Mouse (Mus musculus): ENCODE results near the gene Lsm2. TPM values are rescaled to one million over a fixed set of nuclear protein-coding genes. Genes with fewer than 3 reads are reported as not detected.
A peak's percentile ranks its signal among the peaks of the same experiment; 100 is the strongest.

The Lsm2 gene
- polyA plus RNA-seq, 1 experiment from 2014 or later: 110 TPM

DNA sequence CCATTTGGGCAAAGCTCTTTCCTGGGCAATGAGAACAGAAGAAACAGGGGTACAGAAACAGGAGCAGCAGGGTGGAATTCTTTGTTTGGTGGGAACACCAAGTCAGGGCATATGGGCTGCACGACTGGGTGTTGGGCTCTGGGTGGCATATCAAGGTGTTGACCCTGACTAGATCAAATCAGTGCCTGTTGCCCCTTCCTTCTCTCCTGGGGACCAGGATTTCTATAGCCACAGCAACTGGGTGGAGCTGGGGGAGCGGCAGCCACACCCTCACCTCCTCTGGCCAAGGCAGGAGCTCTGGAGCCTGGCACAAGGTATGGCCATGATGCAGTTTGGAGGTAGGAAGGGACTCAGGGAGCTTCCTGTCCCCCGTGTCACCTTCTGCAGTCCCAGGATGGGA lies 36.5 kb downstream of the Lsm2 start:
- ATAC-seq (ENCODE audit: low FRiP score, low TSS enrichment): no peak
- no peak overlapping the region for H3K9ac ChIP-seq (replicated peaks; ENCODE audit: low read length)
- no peak overlapping the region for H3K4me3 ChIP-seq (replicated peaks; ENCODE audit: low read depth, low read length)

DNA sequence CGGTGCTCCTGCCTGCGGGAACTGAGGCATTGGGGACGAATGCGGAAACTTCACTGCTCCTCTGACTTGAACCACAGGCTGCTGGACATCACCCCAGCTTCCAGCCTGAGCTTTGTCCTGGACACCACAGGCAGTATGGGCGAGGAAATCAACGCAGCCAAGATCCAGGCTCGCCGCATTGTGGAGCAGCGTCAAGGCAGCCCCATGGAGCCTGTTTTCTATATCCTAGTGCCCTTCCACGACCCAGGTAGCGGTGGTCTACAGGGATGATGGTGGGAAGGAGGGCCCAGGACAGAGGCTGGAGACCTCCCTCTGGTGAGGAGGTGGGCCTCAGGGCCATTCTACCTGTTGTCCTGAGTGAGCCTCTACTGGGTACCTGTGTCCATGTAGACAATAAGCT lies 38.2 kb downstream of the Lsm2 start:
- no peak overlapping the region for H3K4me2 ChIP-seq (ENCODE audit: low read length)
- H3K27ac ChIP-seq (replicated peaks; ENCODE audit: low read depth, low read length): no peak overlapping the region
- peaks cover 3% of the 10 kb centered on the region; the same call in 1 of the 2 replicates for H3K4me1 ChIP-seq (ENCODE audit: control insufficient read depth, insufficient read depth, low read length)
- H3K27me3 ChIP-seq (ENCODE audit: control insufficient read depth, insufficient read depth, low read length): no peaks in the 10 kb centered on the region
- WGBS: 72% methylated on average over 11 of the region's 11 CpGs
- peaks cover 21% of the 10 kb centered on the region for H3K36me3 ChIP-seq (ENCODE audit: control insufficient read depth, insufficient read depth, low read length)
- ATAC-seq (ENCODE audit: low FRiP score, low TSS enrichment) (no peak), DNase-seq (no peak)
- H3K9me3 ChIP-seq (ENCODE audit: control insufficient read depth, low read length): no peaks in the 10 kb centered on the region
- H3K4me3 ChIP-seq (replicated peaks; ENCODE audit: low read depth, low read length): no peak overlapping the region
- H3K9ac ChIP-seq (replicated peaks; ENCODE audit: low read length): no peak overlapping the region

More for the DNA sequence above, 36.5 kb downstream of the Lsm2 start:
- Histone ChIP-seq H3K4me1 (ENCODE audit: control insufficient read depth, insufficient read depth, low read length) (peaks cover 3% of the 10 kb centered on the region; the same call in 1 of the 2 replicates), H3K4me2 (ENCODE audit: low read length) (no peak overlapping the region), H3K27me3 (ENCODE audit: control insufficient read depth, insufficient read depth, low read length) (no peaks in the 10 kb centered on the region), H3K27ac (replicated peaks; ENCODE audit: low read depth, low read length) (no peak overlapping the region), H3K36me3 (ENCODE audit: control insufficient read depth, insufficient read depth, low read length) (peaks cover 38% of the 10 kb centered on the region), H3K9me3 (ENCODE audit: control insufficient read depth, low read length) (no peaks in the 10 kb centered on the region)
- no peak for DNase-seq
- WGBS: 70% methylated on average over 3 of the region's 3 CpGs

DNA sequence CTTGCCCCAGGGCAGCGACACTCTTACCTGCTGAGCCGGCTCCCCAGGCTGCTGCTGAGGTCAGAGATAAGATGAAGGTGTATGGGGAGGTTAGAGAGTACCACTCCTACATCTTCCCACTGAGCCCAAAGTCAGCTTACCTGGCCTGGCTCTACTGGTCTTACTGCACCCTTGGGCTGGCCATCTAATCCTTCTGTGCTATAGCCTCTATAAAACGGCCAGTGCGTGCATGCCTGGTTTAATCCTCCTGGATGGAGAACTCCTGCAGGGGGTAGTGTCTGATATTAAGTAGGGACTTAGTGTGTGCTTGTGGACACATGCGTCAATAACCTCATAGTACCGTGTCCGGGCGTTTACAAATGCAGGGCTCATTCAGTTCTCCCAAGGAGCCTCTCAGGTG lies 38.9 kb downstream of the Lsm2 start:
- no peak overlapping the region for H3K9ac ChIP-seq (replicated peaks; ENCODE audit: low read length)
- no peak for DNase-seq

DNA sequence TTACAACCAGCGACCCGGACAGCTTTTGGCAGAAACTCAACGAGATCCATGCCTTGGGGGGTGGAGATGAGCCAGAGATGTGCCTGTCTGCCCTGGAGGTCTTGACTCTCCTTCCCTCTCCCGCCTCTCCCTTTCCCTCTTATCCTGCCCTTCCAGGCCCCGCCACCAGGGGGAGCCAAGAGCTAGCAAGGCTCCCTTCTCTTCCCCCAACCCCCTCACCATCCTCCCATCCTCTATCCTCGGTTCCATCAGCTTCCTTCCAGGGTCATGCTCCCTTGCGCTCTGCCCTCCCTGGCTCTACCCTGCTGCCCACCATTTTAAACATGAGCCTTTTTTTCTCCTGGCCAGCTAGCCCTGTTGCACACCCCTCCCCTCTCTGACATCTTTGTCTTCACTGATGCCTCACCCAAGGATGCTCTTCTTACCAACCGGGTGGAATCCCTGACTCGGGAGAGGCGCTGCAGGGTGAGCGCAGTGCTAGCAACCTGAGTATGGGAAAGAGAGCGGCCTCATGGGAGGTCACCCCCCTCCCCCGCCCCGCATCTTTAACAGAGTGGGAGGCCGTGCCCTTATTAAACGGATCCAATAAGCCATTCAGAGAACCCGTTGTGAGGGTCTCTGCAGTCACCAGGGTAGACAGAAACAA lies 39.6 kb downstream of the Lsm2 start:
- peak overlapping the region; percentile 13 for H3K4me2 ChIP-seq (ENCODE audit: low read length)
- H3K9ac ChIP-seq (replicated peaks; ENCODE audit: low read length): no peak overlapping the region
- H3K36me3 ChIP-seq (ENCODE audit: control insufficient read depth, insufficient read depth, low read length): peaks cover 7% of the 10 kb centered on the region; the same call in 1 of the 2 replicates
- no peak overlapping the region for H3K4me3 ChIP-seq (replicated peaks; ENCODE audit: low read depth, low read length)
- ATAC-seq (ENCODE audit: low FRiP score, low TSS enrichment) (peak; percentile 44; the same call in 1 of the 2 replicates), DNase-seq (peak; percentile 85)
- no peaks in the 10 kb centered on the region for H3K27me3 ChIP-seq (ENCODE audit: control insufficient read depth, insufficient read depth, low read length)
- WGBS: 3% methylated on average over 17 of the region's 17 CpGs
- peaks cover 3% of the 10 kb centered on the region; the same call in 1 of the 2 replicates for H3K4me1 ChIP-seq (ENCODE audit: control insufficient read depth, insufficient read depth, low read length)
- no peaks in the 10 kb centered on the region for H3K9me3 ChIP-seq (ENCODE audit: control insufficient read depth, low read length)
- 0 out of 2 replicates have a peak overlapping the region, but pooled peaks have one; percentile 1 for H3K27ac ChIP-seq (replicated peaks; ENCODE audit: low read depth, low read length)

More for the DNA sequence above, 38.9 kb downstream of the Lsm2 start:
- no peaks in the 10 kb centered on the region for H3K9me3 ChIP-seq (ENCODE audit: control insufficient read depth, low read length)
- ATAC-seq (ENCODE audit: low FRiP score, low TSS enrichment): no peak
- peaks cover 14% of the 10 kb centered on the region for H3K36me3 ChIP-seq (ENCODE audit: control insufficient read depth, insufficient read depth, low read length)
- 80% methylated on average over 8 of the region's 8 CpGs for WGBS
- no peak overlapping the region for H3K4me3 ChIP-seq (replicated peaks; ENCODE audit: low read depth, low read length)
- H3K27me3 ChIP-seq (ENCODE audit: control insufficient read depth, insufficient read depth, low read length): no peaks in the 10 kb centered on the region
- no peak overlapping the region for H3K27ac ChIP-seq (replicated peaks; ENCODE audit: low read depth, low read length)
- peaks cover 3% of the 10 kb centered on the region; the same call in 1 of the 2 replicates for H3K4me1 ChIP-seq (ENCODE audit: control insufficient read depth, insufficient read depth, low read length)
- no peak overlapping the region for H3K4me2 ChIP-seq (ENCODE audit: low read length)

DNA sequence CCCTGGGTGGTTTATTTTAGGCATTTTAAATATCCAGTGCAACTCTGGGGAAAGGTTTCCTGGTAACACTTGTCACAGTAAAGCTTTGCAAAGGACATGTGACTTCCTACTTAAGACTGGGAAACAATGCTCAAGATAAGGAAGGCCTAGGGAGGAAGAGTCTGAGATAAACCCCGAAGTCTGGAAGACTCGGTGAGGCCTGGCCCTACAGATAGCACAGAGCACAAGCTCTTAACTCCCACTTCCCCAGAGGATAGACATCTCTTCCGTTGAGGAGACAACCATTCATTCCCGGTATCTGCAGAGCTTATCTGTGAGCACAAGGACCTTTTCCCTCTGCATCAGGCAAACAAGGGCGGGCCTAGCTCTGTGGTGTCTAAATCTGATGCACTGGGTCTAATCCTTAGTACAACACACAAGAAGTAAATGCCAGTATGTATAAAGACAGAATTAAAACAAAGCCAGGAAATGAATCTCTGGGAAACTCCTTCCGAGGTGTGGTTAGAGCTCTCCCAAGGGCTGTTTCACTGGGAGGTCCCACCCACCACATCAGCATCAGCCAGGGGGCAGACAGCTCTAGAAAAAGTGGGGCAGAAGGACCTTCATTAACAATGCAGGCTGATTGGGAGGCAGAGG lies 40.3 kb downstream of the Lsm2 start:
- 0 out of 2 replicates have a peak overlapping the region, but pooled peaks have one; percentile 1 for H3K27ac ChIP-seq (replicated peaks; ENCODE audit: low read depth, low read length)
- DNase-seq: no peak
- H3K9me3 ChIP-seq (ENCODE audit: control insufficient read depth, low read length): no peaks in the 10 kb centered on the region
- H3K4me1 ChIP-seq (ENCODE audit: control insufficient read depth, insufficient read depth, low read length): peaks cover 3% of the 10 kb centered on the region; the same call in 1 of the 2 replicates
- no peak overlapping the region for H3K4me3 ChIP-seq (replicated peaks; ENCODE audit: low read depth, low read length)
- no peak overlapping the region for H3K4me2 ChIP-seq (ENCODE audit: low read length)
- no peaks in the 10 kb centered on the region for H3K27me3 ChIP-seq (ENCODE audit: control insufficient read depth, insufficient read depth, low read length)
- H3K9ac ChIP-seq (replicated peaks; ENCODE audit: low read length): no peak overlapping the region
- ATAC-seq (ENCODE audit: low FRiP score, low TSS enrichment): no peak
- WGBS: 47% methylated on average over 6 of the region's 6 CpGs
- peaks cover 5% of the 10 kb centered on the region; the same call in 1 of the 2 replicates for H3K36me3 ChIP-seq (ENCODE audit: control insufficient read depth, insufficient read depth, low read length)

DNA sequence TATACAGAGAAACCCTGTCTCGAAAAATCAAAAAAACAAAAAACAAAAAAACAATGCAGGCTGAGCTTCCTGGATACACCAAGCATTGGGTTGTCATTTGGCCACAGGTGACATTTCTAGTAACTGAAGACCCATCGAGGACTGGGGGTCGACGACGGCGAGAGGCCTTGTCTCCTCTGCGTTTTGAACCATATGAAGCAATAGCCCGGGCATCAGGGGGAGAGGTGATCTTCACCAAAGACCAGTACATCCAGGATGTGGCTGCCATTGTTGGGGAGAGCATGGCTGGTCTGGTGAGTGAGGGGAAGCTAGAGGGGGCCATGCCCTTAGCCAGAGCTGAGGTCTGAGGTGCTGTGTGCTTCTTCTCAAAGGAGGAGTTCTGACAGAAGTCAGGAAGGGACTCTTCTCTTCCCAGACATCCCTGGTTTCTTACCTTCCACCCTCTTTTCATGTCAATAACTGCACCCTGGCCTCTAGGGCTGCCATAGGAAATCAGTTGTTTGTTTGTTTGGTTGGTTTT lies 40.9 kb downstream of the Lsm2 start:
- Histone ChIP-seq H3K4me1 (ENCODE audit: control insufficient read depth, insufficient read depth, low read length) (peaks cover 3% of the 10 kb centered on the region; the same call in 1 of the 2 replicates), H3K36me3 (ENCODE audit: control insufficient read depth, insufficient read depth, low read length) (no peaks in the 10 kb centered on the region), H3K4me2 (ENCODE audit: low read length) (no peak overlapping the region), H3K4me3 (replicated peaks; ENCODE audit: low read depth, low read length) (no peak overlapping the region), H3K9ac (replicated peaks; ENCODE audit: low read length) (no peak overlapping the region), H3K9me3 (ENCODE audit: control insufficient read depth, low read length) (no peaks in the 10 kb centered on the region), H3K27ac (replicated peaks; ENCODE audit: low read depth, low read length) (no peak overlapping the region), H3K27me3 (ENCODE audit: control insufficient read depth, insufficient read depth, low read length) (no peaks in the 10 kb centered on the region)
- ATAC-seq (ENCODE audit: low FRiP score, low TSS enrichment): no peak
- WGBS: 94% methylated on average over 8 of the region's 8 CpGs
- no peak for DNase-seq

DNA sequence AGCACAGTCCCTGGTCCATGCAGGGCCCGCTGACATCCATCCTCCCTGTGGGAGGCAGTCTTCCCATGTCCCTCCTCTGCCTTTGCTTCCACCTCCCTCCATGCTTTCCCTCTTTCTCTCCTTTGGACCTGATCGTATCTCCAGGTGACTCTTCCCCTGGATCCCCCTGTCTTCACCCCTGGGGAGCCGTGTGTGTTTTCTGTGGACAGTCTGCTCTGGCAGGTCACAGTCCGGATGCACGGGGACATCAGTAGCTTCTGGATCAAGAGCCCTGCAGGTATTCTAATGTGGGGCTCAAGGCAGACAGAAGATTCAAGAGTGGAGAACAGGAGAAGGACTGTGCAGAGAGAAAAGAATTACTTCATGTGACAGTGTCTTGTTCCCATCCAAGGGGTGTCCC lies 41.6 kb downstream of the Lsm2 start:
- H3K36me3 ChIP-seq (ENCODE audit: control insufficient read depth, insufficient read depth, low read length): no peaks in the 10 kb centered on the region
- H3K4me1 ChIP-seq (ENCODE audit: control insufficient read depth, insufficient read depth, low read length): peaks cover 3% of the 10 kb centered on the region; the same call in 1 of the 2 replicates
- H3K4me3 ChIP-seq (replicated peaks; ENCODE audit: low read depth, low read length): no peak overlapping the region
- no peak for DNase-seq
- H3K9me3 ChIP-seq (ENCODE audit: control insufficient read depth, low read length): no peaks in the 10 kb centered on the region
- H3K9ac ChIP-seq (replicated peaks; ENCODE audit: low read length): no peak overlapping the region
- no peak overlapping the region for H3K4me2 ChIP-seq (ENCODE audit: low read length)
- no peak for ATAC-seq (ENCODE audit: low FRiP score, low TSS enrichment)
- H3K27ac ChIP-seq (replicated peaks; ENCODE audit: low read depth, low read length): no peak overlapping the region
- WGBS: 87% methylated on average over 5 of the region's 5 CpGs
- H3K27me3 ChIP-seq (ENCODE audit: control insufficient read depth, insufficient read depth, low read length): no peaks in the 10 kb centered on the region

DNA sequence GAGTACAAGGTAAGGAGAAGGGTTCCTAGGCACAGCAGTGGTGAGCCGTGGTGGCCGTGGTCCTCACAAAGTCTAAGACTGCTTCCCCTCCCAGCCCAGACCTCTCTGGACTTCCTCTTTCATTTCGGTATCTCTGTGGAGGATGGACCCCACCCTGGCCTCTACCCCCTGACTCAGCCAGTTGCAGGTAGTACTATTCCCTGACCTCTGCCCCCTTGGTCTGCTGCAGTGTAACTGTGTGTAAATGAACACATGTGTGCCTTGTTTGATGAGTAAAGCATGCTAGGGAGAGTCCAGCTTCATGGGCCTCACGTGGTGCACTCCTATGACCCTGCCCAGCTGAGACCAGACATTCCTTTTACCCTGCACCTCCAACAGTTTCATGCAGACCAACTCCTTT lies 42.1 kb downstream of the Lsm2 start:
- Histone ChIP-seq H3K36me3 (ENCODE audit: control insufficient read depth, insufficient read depth, low read length) (no peaks in the 10 kb centered on the region), H3K4me2 (ENCODE audit: low read length) (no peak overlapping the region), H3K9me3 (ENCODE audit: control insufficient read depth, low read length) (no peaks in the 10 kb centered on the region), H3K27ac (replicated peaks; ENCODE audit: low read depth, low read length) (no peak overlapping the region), H3K4me3 (replicated peaks; ENCODE audit: low read depth, low read length) (no peak overlapping the region), H3K9ac (replicated peaks; ENCODE audit: low read length) (no peak overlapping the region), H3K4me1 (ENCODE audit: control insufficient read depth, insufficient read depth, low read length) (peaks cover 3% of the 10 kb centered on the region; the same call in 1 of the 2 replicates), H3K27me3 (ENCODE audit: control insufficient read depth, insufficient read depth, low read length) (no peaks in the 10 kb centered on the region)
- no peak for ATAC-seq (ENCODE audit: low FRiP score, low TSS enrichment)
- no peak for DNase-seq
- WGBS: 86% methylated on average over 4 of the region's 4 CpGs

Measured in midbrain, embryonic 14.5 days (tissue).